Mouse (Mus musculus): ENCODE results near the gene Dcaf6.

DNA sequence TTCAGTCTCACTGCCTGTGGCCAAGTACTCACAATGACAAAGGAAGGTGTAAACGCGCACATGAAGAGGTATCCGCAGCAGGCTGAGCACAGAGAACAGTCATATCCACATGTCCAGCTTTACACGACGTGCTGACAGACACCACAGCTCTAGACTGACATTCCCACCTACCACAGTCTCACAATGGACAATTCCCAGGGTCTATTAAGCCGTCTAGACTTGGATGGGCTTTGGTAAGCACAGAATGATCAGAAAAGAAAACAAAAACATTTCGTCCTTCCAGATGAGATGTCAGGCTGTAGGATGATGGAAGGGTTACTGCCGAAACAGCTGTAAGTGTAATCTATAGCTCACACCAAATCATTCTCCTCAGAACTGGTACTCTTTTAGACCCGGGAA is 73.8 kb downstream of the Dcaf6 start:
- TF ChIP-seq POLR2A (IDR thresholded peaks at IDR 0.05; ENCODE audit: low read depth, low read length) (no peak), CTCF (IDR thresholded peaks at IDR 0.05; ENCODE audit: extremely low read depth, insufficient read length, insufficient replicate concordance, low read depth, low read length) (no peak)

All from small intestine, adult 2 months (tissue).